Mouse (Mus musculus) hindbrain, embryonic 11.5 days (tissue): ENCODE data around the gene Spc25. TPM values are rescaled to one million over a fixed set of nuclear protein-coding genes. Genes with fewer than 3 reads are reported as not detected.

Experiments
- ATAC-seq: fragments of 200-750 bp; cut with Nextera tagmentation; 2 replicates; pipeline ENCODE4 v1.8.0; 2017; ENCODE audit warnings: mild to moderate bottlenecking, moderate TSS enrichment, moderate library complexity; ENCODE audit not compliant: low FRiP score
- DNase-seq: peaks from one replicate; pipeline ENCODE4 v3.0.0-alpha.2; 2015; ENCODE audit warnings: low spot score
- H3K27ac ChIP-seq: fragments of 300-500 bp; sonication (generic); 2 replicates; pipeline ENCODE4 v1.5.1; 2014; ENCODE audit warnings: mild to moderate bottlenecking, low read depth, low read length
- H3K27me3 ChIP-seq: fragments of 300-500 bp; sonication (generic); 2 replicates; pipeline ENCODE4 v1.6.1; 2014; ENCODE audit warnings: mild to moderate bottlenecking, low read length, moderate library complexity, mixed read lengths; ENCODE audit not compliant: control insufficient read depth, insufficient read depth
- H3K36me3 ChIP-seq: fragments of 300-500 bp; sonication (generic); 2 replicates; pipeline ENCODE4 v1.6.1; 2014; ENCODE audit warnings: mild to moderate bottlenecking, low read length, moderate library complexity, mixed read lengths; ENCODE audit not compliant: control insufficient read depth, insufficient read depth
- H3K4me1 ChIP-seq: fragments of 300-500 bp; sonication (generic); replicated peaks from 2 replicates; pipeline ENCODE4 v1.6.1; 2014; ENCODE audit warnings: low read length, mixed read lengths; ENCODE audit not compliant: control insufficient read depth, insufficient read depth
- H3K4me2 ChIP-seq: fragments of 300-500 bp; sonication (generic); replicated peaks from 2 replicates; pipeline ENCODE4 v1.6.1; 2014; ENCODE audit warnings: mild to moderate bottlenecking, low read depth, low read length
- H3K4me3 ChIP-seq: fragments of 300-500 bp; sonication (generic); 2 replicates; pipeline ENCODE4 v1.5.1; 2014; ENCODE audit warnings: low read depth, low read length
- H3K9ac ChIP-seq: fragments of 300-500 bp; sonication (generic); 2 replicates; pipeline ENCODE4 v1.6.1; 2014; ENCODE audit warnings: low read depth, low read length
- H3K9me3 ChIP-seq: fragments of 300-500 bp; sonication (generic); 2 replicates; pipeline ENCODE4 v1.6.1; 2016; ENCODE audit warnings: low read length; ENCODE audit not compliant: control insufficient read depth
- WGBS: fragments of 180-500 bp; shearing (Covaris S2); extraction: QIAGEN DNeasy Blood & Tissue Kit; methylation state at CpG from one replicate; pipeline ENCODE4 v1.1.7; 2014; 5-methylcytosine and 5-hydroxymethylcytosine counted together
- polyA plus RNA-seq: library from polyadenylated mRNA; unstranded; fragments of >200 nt; fragmentation: Nextera tagmentation; extraction: Ambion mirVana; gene quantifications from 2 replicates; pipeline ENCODE4 v1.2.1, GENCODE M21; 2014

Gene Spc25
- polyA plus RNA-seq, 1 experiment from 2014 or later: 226 TPM

DNA sequence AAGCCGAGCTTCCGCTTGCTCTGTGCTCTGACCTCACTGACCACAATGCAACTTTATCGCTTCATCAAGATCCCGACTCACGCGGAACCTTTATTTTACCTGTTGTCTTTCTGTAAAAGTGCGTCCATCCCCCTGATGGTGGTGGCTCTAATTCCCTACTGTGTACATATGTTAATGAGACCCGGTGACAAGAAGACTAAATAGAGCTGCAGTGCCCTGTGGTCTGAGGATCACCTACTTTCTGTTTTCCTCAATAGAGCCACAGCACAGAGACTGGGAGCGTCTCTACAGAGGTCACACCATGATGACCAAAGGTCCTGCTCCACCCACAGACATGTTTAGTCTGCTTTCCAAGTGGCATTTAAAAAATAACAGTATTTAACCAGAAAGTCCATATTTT lies 20.9 kb upstream of the Spc25 start:
- H3K9ac ChIP-seq: no peak overlapping the region
- no peak overlapping the region for H3K4me3 ChIP-seq
- no peaks in the 10 kb centered on the region for H3K36me3 ChIP-seq
- H3K27ac ChIP-seq: no peak overlapping the region
- no peak for ATAC-seq
- 88% methylated on average over 9 of the region's 9 CpGs for WGBS
- H3K4me2 ChIP-seq: no peak overlapping the region
- no peaks in the 10 kb centered on the region for H3K27me3 ChIP-seq
- no peak for DNase-seq
- no peaks in the 10 kb centered on the region for H3K9me3 ChIP-seq
- H3K4me1 ChIP-seq: no peaks in the 10 kb centered on the region

DNA sequence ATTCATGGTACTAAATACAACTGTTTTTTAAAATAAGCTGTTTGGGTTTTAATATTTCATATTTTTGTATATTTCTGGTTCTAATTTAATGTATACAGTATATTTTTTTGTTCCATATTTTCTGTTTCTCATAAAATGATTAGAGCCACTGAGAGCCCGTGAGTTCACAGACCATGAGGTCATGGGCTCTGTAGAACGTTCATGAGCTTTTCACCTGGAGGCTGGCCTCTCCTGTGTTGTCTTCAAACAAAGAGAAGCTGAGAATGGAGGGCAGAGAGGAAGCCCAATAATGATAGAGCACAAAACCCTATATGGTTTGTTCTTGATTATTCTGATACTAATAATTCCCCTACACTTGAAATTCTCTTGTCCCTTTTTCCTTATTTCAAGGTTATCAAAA lies 18.7 kb upstream of the Spc25 start:
- ATAC-seq (no peak), DNase-seq (no peak)
- no peaks in the 10 kb centered on the region for H3K4me1 ChIP-seq
- H3K9ac ChIP-seq: no peak overlapping the region
- no peaks in the 10 kb centered on the region for H3K36me3 ChIP-seq
- 76% methylated on average over 2 of the region's 2 CpGs for WGBS
- no peaks in the 10 kb centered on the region for H3K27me3 ChIP-seq
- no peak overlapping the region for H3K4me3 ChIP-seq
- no peak overlapping the region for H3K4me2 ChIP-seq
- H3K27ac ChIP-seq: no peak overlapping the region
- H3K9me3 ChIP-seq: no peaks in the 10 kb centered on the region

DNA sequence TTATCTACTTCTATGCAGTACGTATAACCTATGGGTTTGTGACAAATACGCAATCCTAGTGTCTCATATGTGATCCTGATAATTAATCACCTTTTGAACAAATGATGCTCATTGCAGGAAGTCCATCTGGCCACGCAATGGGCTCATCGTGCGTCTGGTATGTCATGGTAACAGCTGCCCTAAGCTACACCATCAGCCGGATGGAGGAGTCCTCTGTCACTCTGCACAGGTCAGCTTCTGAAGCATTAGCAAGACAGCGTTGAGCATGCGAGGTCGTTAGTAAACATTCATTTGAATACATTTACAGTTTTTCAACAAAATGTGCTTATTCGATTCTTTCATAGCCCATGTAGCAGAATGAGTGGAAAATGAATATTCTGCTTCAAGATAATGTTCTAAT lies 16.8 kb upstream of the Spc25 start:
- DNase-seq: peak; percentile 5
- 0 out of 2 replicates have a peak, but pooled peaks have one; percentile 53 for ATAC-seq

DNA sequence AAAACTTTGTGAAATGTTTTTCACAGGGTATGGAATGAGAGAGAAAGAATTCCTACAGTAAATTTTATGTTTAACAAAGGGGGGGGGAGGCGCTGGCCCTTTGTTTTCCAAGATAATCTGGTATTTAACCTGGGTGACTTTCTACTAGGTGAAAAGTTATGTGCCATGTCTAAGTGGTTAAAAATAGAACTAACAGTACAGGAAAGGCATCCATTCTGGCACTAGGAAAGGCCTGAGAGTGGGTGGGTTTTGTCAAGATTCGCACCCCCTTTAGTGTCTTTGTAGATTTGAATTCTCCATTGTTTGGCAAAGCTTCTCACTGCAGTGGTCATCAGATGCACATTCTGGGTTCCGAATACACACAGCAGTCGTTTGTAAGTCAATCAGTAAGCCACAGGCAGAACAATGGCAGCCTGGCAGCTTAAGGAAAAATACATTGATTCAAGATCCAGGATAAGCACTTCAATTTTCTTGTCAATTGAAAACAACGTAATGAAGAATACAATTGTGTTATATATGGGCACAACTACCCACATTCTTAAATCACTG lies 15.9 kb upstream of the Spc25 start:
- Histone ChIP-seq H3K4me1 (no peaks in the 10 kb centered on the region), H3K27ac (no peak overlapping the region), H3K4me2 (no peak overlapping the region), H3K27me3 (no peaks in the 10 kb centered on the region), H3K9me3 (no peaks in the 10 kb centered on the region), H3K9ac (no peak overlapping the region), H3K36me3 (no peaks in the 10 kb centered on the region), H3K4me3 (no peak overlapping the region)
- no peak for DNase-seq
- 38% methylated on average over 5 of the region's 5 CpGs for WGBS
- ATAC-seq: no peak

More for the DNA sequence above, 16.8 kb upstream of the Spc25 start:
- no peak overlapping the region for H3K9ac ChIP-seq
- no peaks in the 10 kb centered on the region for H3K27me3 ChIP-seq
- no peak overlapping the region for H3K27ac ChIP-seq
- WGBS: 78% methylated on average over 10 of the region's 10 CpGs
- H3K36me3 ChIP-seq: no peaks in the 10 kb centered on the region
- H3K4me2 ChIP-seq: no peak overlapping the region
- H3K9me3 ChIP-seq: no peaks in the 10 kb centered on the region
- no peaks in the 10 kb centered on the region for H3K4me1 ChIP-seq
- H3K4me3 ChIP-seq: no peak overlapping the region

DNA sequence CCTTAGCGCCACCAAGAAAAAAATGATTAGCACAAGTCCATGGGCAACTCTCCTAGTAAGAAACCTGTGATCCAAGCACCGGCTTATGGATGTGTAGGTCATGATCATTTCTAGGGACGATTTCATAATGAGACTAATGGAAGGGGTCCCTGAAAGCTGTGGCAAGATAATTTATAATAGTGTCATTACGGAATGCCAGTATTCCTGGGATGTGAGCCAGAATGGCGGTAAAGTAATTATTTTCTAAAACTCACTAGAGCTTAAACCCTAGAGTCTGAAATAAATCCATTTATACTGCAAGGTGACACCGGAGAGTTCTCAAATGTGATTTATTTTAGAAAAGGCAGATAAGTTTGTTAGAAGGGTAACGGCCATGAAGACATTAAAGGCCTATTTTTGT lies 9.2 kb upstream of the Spc25 start:
- Histone ChIP-seq H3K4me3 (no peak overlapping the region), H3K36me3 (no peaks in the 10 kb centered on the region), H3K4me2 (no peak overlapping the region), H3K9me3 (no peaks in the 10 kb centered on the region), H3K27ac (no peak overlapping the region), H3K4me1 (no peaks in the 10 kb centered on the region), H3K27me3 (no peaks in the 10 kb centered on the region), H3K9ac (no peak overlapping the region)
- no peak for ATAC-seq
- no peak for DNase-seq
- 88% methylated on average over 7 of the region's 7 CpGs for WGBS

DNA sequence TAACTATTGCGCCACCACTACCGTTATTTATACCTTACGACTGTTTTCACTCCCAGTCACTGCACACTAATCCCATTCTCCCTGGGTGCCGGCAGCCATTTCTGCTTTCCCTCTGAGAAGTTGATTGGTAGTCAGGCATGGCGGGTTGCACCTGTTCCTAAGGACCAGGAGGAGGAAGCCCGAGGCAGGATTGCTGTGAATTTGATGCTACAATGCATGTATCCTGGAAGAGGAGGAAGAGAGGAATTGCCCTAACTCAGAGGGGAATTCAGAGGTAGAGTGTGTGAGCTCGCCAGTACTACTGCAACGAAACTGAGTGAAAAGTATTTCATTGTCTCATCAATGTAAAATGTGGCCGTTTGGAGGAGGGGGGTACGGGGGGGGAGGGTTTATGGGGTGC lies 6.7 kb upstream of the Spc25 start:
- Histone ChIP-seq H3K4me1 (no peaks in the 10 kb centered on the region), H3K27me3 (no peaks in the 10 kb centered on the region), H3K9me3 (no peaks in the 10 kb centered on the region), H3K36me3 (no peaks in the 10 kb centered on the region), H3K27ac (no peak overlapping the region), H3K4me2 (no peak overlapping the region), H3K9ac (no peak overlapping the region), H3K4me3 (no peak overlapping the region)
- DNase-seq: no peak
- ATAC-seq: no peak
- 81% methylated on average over 10 of the region's 10 CpGs for WGBS

DNA sequence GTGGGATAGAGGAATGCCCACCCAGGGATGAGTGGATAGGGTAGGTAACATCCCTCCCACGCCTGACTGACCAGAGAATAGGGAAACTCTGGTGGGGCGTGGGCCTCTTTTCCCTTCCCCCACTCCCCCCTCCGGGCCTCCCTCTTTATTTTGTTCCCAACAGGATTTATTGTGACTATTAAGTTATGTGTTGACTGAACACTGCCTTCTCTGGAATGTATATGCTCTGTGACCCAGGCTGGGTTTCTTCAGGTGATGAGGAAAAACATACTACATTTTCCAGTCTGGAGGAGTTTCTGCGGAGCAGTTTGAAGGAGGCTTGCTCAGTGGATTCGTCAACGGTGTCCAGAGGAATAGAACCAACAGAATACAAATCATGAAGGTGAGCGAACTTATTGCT lies 4.8 kb upstream of the Spc25 start, which contains the start of gene G6pc2:
Gene G6pc2 (plus strand): TSS at position 301 of the 400 bp plus-strand sequence.
- Histone ChIP-seq H3K9me3 (no peaks in the 10 kb centered on the region), H3K27me3 (no peaks in the 10 kb centered on the region), H3K27ac (no peak within 1 kb of the TSS), H3K9ac (no peak within 1 kb of the TSS), H3K36me3 (no peaks in the 10 kb centered on the region), H3K4me3 (no peak within 1 kb of the TSS), H3K4me2 (no peak within 1 kb of the TSS), H3K4me1 (no peaks in the 10 kb centered on the region)
- ATAC-seq (no peak), DNase-seq (no peak)
- 77% methylated on average over 7 of the region's 7 CpGs for WGBS

DNA sequence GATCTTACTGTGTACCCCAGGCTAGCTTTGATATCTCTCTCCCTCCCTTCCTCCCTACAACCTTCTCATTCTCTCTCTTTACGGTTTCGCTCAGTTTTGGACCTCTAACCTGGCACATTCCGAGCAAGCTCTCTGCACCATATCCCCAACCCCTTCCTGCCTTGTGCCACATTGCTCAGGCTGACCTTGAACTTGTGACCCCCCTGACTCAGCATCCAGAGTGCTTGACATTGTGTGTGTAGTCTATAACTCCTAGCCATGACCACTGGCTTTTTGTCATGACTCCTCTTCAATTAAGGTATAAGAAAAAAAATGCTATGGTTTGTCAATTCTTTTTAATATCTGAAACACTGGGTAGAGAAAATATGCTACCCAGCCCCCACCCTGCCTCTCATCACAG lies 3.7 kb upstream of the Spc25 start:
- H3K4me3 ChIP-seq: no peak overlapping the region
- DNase-seq: no peak
- H3K9me3 ChIP-seq: no peaks in the 10 kb centered on the region
- H3K36me3 ChIP-seq: no peaks in the 10 kb centered on the region
- no peak overlapping the region for H3K27ac ChIP-seq
- no peak overlapping the region for H3K9ac ChIP-seq
- no peak for ATAC-seq
- 88% methylated on average over 3 of the region's 3 CpGs for WGBS
- peaks cover 3% of the 10 kb centered on the region; the same call in 1 of the 2 replicates for H3K4me1 ChIP-seq
- H3K4me2 ChIP-seq: no peak overlapping the region
- no peaks in the 10 kb centered on the region for H3K27me3 ChIP-seq

DNA sequence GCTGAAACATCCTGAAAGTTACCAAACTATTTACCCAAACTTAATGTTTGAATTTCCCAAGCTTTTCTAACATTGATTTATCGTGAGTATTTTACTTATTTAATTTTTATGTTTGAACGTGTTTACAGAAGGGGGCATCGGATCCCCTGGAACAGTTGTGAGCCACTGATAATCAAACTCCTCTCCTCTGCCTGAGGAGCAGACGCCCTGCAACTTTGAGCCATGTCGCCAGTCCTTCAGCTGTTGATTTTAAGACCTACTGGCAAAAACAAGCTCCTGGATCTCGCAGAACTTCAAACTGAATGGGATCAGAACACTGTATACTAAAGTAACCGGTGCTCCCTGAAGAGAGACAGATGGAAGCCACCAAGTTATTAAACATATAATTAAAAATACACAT lies 529 bp upstream of the Spc25 start:
- Histone ChIP-seq H3K4me2 (no peak overlapping the region), H3K9ac (no peak overlapping the region), H3K27ac (no peak overlapping the region), H3K27me3 (no peaks in the 10 kb centered on the region), H3K9me3 (no peaks in the 10 kb centered on the region), H3K4me3 (no peak overlapping the region), H3K36me3 (no peaks in the 10 kb centered on the region), H3K4me1 (peaks cover 3% of the 10 kb centered on the region; the same call in 1 of the 2 replicates)
- ATAC-seq: 0 out of 2 replicates have a peak, but pooled peaks have one; percentile 23
- WGBS: 29% methylated on average over 7 of the region's 7 CpGs
- peak; percentile 21 for DNase-seq
